Mouse (Mus musculus): ENCODE measurements at regions not wholly inside any gene's neighbourhood (a gene's known extent, or its start where the extent isn't known, plus 50 kb on each side); places are given as distances from the start of the nearest gene placed in this dataset.

DNA sequence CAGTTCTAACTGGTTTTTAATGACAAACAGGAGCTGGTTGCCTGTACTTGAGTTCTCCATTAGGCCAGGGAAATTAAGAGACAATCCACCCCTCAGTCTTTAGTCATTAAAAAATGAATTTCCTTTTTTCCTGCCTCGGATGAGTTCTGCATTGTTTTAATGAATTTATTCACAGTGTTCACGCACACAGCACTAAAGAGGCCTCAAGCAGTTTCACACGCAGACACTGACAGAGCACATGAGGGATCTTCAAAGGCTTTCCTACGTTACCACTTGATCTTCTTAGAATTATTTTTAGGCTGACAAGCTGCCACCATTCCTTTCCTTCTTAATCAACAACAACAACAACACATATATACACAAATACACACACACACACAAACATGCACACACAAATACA, 101.3 kb upstream of the Sox5 start:
- in situ Hi-C loops (cut with MboI; ENCODE audit: unreplicated experiment in 2 of 2) = no loop called here

DNA sequence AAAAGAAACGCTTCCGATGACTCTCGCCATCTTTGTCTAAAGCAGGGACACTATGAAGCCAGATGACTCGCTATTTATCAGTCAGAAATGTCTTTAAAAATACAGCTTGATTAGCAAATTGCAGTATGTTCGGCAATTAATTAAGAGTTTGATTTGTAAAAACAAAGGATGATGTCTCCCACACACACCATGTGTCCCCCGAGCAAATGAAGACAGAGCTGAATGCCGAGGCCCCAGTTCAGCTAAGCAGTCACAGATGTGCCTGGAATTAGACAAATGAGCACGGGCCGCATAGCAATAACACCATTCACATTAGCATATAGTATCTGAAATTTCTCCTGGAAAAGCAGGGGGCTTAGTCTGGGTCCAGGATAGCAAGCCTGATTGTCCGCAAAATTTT, 98.3 kb upstream of the Sox5 start:
- in situ Hi-C loops (cut with MboI; ENCODE audit: unreplicated experiment in 2 of 2) = no loop called here

DNA sequence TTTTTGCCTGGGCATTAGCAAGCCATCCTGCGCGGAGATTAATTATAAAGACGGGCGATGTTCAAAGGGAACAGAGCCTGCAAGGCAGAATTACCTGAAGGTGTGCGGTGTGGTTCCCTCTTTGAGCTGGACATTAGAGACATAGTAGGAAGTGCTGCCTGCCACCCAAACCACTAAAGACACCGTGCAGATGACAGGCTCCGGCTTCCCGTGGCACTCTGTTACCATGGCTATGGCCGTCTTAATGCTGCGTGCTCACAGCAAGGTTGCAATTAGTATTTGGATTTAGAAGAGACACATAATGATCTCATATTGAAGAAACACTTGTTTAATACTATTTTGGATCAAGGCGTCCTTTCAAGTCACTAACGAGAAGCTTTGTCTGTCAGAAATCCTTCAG, 95.0 kb upstream of the Sox5 start:
- in situ Hi-C loops (cut with MboI; ENCODE audit: unreplicated experiment in 2 of 2) = no loop called here

DNA sequence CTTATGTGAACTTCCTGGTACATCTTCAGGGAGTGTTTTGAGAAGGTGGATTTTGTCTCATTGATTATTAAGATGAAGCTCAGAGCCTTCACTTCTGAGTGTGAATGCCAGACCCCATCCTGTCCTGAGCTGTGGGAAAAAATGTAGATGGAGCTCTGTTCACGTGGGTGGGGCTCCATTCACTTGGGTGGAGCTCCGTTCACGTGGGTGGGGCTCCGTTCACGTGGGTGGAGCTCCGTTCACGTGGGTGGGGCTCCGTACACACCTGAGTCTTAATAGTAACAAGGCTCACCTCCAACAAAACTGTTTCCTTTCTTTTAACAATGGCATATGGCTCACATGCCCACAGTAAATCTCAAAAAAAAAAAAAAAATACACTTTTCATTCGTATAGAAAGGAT, 94.1 kb upstream of the Sox5 start:
- in situ Hi-C loops (cut with MboI; ENCODE audit: unreplicated experiment in 2 of 2) = no loop called here

DNA sequence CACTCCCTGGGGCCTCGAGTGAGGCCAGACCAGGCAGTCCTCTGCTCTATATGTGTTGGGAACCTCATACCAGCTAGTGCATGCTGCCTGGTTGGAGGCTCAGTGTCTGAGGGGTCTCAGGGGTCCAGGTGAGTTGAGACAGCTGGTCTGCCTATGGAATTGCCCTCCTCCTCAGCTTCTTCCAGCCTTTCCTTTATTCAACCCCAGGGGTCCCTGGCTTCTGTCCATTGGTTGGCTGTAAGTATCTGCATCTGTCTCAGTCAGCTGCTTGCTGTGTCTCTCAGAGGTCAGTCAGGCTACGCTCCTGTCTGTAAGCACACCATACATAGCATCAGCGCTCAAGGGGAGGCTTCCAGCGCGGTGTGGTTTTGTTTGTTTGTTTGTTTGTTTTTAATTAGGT, 92.5 kb upstream of the Sox5 start:
- in situ Hi-C loops (cut with MboI; ENCODE audit: unreplicated experiment in 2 of 2) = no loop called here

DNA sequence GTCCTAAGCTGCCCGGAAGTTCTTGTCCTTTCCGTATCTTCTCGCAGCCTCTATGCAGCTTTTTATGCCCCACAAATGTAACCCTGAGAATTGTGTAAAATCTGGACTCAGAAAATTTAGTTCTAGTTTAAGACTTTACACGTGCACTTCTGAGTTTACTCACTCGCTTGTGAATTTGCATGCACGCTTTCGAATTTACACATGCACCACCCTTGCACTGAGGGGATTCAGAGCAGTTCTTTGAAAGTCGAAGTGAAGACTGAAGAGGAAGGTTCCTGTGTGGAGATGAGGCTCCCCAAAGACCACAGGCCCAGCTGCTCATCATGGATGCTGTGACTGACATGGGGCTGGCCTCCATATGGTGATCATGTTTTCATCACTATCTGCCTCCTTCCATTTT, 89.2 kb upstream of the Sox5 start:
- in situ Hi-C loops (cut with MboI; ENCODE audit: unreplicated experiment in 2 of 2) = no loop called here

DNA sequence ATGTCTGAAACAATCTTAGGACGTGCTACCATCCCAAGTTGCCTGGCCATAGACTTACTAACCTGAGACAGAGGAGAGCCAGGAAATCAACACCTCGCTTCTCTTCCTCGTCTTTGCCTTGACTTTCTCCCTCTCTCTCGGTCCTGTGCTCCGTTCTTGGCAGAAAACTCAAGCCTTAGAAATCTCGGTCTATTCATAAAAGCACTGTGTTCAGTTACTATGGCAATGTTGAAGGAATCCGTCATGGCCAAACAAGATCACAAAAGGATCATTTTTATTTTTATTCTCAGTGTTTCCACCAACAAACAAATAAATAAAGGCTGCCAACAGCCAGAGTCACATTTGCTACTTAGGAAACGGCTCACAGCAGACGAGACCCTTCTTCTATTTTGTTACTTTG, 85.6 kb upstream of the Sox5 start:
- in situ Hi-C loops (cut with MboI; ENCODE audit: unreplicated experiment in 2 of 2) = no loop called here

DNA sequence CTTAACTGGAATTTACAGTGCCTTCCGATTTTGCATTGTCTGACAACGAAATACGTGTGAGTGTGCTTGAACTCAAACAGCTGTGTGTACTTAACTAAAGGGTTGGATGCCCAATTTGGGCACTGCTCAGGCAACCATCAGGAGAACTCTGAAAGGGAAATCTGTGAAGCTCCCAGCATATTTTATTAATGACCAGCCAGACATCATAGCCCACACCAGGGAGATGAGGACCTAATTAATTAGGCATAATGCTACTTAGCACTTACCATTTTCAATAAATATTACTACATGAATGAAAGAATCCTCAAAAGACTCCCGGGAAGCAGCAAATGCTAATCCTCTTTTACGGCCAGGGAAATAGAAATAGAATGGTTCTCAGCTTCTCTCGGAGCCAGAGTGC, 82.2 kb upstream of the Sox5 start:
- in situ Hi-C loops (cut with MboI; ENCODE audit: unreplicated experiment in 2 of 2) = no loop called here

DNA sequence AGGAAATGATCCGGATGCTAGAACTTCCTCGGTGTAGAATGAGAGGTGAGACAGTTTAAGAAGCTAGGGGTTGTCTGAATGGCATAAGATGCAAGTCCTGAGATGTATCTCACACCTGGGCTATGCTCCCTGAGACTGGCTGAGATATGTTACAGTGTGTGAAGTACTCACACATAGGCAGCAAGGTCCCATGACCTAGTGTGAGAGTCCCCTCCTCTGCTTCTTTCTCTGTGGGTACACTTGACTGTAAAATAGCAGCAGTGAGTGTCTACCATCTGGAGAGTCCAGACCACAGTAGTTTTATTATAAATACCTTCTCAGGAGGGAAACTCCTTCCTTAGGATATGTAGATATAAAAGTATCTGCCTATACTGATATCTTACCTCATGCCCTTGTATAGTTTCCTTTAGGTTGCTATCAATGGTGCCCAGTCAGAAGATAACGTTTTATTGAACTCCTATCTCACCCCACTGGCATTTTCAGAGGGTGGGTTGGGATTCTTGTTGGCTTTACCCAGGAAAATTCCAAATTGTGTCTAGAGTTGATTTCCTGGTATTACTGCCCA, 81.7 kb upstream of the Sox5 start:
- in situ Hi-C loops (cut with MboI; ENCODE audit: unreplicated experiment in 2 of 2) = no loop called here

DNA sequence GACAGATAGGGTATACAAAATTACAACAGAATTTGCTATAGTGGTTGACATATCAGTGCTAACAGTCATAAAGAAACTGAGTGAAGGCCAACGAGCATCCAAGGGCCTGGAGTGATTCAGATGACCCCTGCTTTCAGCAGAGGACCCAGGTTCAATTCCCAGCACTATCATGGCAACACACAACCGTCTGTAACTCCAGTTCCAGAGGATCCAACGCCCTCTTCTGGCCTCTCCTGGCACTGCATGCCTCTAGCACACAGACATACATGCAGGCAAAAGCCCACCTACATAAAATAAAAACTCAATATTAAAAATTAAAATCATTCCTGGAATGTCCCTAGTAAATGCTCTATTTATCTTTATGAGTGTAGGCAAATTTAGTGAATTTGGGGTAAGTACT, 59.7 kb upstream of the Sox5 start:
- in situ Hi-C loops (cut with MboI; ENCODE audit: unreplicated experiment in 2 of 2) = no loop called here

DNA sequence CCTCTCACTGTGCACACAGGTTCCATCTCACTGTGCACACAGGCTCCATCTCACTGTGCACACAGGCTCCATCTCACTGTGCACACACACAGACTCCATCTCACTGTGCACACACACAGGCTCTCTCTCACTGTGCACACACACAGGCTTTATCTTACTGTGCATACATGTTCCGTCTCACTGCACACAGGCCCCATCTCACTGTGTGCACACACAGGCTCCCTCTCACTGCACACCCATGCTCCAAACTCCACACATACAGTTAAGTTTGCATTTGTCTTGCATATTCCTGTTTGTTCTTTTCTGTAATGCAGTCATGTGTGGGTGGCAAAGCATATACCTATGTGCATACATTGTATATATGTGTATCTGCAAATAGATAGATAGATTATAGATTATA, 57.6 kb upstream of the Sox5 start:
- in situ Hi-C loops (cut with MboI; ENCODE audit: unreplicated experiment in 2 of 2) = no loop called here

DNA sequence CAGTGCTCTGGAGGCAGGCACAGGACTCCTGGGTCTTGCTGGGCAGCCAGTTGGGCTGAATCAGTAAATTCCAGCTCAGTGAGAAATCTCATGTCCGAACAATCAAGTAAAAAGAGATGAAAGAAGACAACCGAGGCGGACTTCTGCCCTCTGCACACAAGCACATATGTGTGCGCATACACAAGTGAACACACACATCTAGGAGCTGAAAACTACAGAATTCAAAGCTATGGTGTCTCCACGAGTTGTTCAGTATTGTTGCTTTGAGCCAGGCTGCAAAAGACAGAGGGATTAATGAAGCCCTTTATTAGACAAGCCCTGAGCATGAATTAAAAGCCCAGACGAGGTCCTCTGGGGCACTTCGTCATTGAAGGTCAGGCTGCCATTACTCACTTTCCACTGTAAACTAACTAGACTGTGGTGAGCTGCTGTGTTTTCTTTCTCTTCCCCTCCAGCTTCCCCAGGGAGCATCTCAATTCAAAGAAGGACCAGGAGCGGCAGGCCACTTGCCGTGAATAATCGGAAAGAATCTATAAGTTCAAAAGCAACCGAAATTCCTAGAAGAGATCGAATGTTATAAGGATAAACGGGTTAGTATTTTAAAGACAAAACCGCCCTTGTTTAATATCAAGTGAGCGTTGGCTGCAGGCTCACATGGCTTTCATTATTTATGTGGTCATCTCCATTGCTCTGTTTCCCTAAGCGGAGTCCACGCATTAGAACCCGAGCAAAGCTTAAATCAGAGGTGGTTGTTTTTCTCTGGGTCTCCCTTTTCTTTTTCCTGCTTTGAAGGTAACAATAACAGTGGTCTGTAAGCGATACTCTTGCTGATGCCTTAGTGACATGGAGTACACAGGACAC, 52.8 kb upstream of the Sox5 start:
- in situ Hi-C loops (cut with MboI; ENCODE audit: unreplicated experiment in 2 of 2) = no loop called here
